Mouse (Mus musculus): ENCODE measurements around the gene Crtc1. TPM values are rescaled to one million over a fixed set of nuclear protein-coding genes. Genes with fewer than 3 reads are reported as not detected.

The Crtc1 gene
- total RNA-seq (2023): 21.6 TPM

GRCm38 (mm10) chr8:70439055-70439847, at the start of gene Crtc1:
Crtc1 (minus strand) TSS chr8:70439579.

GRCm38 (mm10) chr8:70486941-70487520, 47.7 kb upstream of the Crtc1 start, which contains the start of gene Tmem59l:
Tmem59l (minus strand) TSS chr8:70487358.

GRCm38 (mm10) chr8:70476333-70477268, 37.2 kb upstream of the Crtc1 start, which contains the start of gene Klhl26:
Klhl26 (minus strand) TSS chr8:70476968.

DNA sequence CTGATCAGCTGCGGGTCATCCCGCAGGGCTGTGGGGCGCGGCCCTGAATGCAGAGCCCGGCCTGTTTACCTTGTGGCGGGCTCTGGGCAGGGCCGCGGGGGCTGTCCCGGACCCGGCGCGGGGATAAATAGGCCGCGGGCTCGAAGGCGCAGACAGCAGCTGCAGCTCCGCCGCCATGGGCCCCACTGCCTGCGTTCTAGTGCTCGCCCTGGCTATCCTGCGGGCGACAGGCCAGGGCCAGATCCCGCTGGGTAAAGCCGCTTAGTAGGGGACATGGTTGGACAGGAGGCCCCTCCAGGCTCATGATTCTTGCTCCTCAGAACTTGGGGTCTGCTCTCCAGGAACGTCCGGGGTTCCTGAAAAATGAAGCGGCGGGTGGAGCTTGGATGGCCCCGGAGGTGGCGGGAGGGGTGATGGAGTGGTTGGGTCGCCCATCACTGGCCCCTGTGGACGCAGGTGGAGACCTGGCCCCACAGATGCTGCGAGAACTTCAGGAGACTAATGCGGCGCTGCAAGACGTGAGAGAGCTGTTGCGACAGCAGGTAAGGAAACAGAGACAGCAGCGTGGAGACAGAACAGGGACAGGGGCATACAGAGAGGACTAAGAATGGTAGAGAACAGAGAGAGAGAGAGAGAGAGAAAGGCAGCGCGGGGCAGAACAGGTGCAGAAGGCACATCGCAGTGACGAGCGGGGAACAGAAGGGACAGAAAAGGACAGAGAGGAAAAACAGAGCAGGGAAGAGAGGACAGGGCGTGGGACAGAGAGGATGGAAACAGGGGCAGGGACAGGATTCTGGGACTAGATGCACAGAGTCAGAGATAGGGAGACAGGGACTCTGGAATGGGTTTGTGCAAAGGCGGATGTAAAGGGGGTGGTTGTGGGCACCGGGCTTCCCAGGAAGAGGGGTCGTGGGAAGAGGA, 65.7 kb downstream of the Crtc1 start, which contains the start of gene Comp:
Gene Comp (plus strand): TSS at position 162 of the 921 bp plus-strand sequence.

GRCm38 (mm10) chr8:70353194-70353817, 86.1 kb downstream of the Crtc1 start, which contains the start of gene Upf1:
Upf1 (minus strand) TSS chr8:70353278.

Other genes with a start within 250 kb of the Crtc1 start
- gene Slc25a42, start 227.3 kb downstream of the Crtc1 start, total RNA-seq (2023): 11.4 TPM
- gene Sugp2, start 205.4 kb downstream of the Crtc1 start, total RNA-seq (2023): 58.6 TPM
- 11.6 TPM for gene Armc6, start 205.1 kb downstream of the Crtc1 start, total RNA-seq (2023)
- gene Homer3, start 156.8 kb downstream of the Crtc1 start, total RNA-seq (2023): 6.5 TPM
- gene Ddx49, start 137.1 kb downstream of the Crtc1 start, total RNA-seq (2023): 90.0 TPM
- gene Cope, start 137.1 kb downstream of the Crtc1 start, total RNA-seq (2023): 103 TPM
- not detected for gene Cers1, start 123.8 kb downstream of the Crtc1 start, total RNA-seq (2023)
- gene Gdf1, start 109.8 kb downstream of the Crtc1 start, total RNA-seq (2023): not detected
- gene Upf1, start 86.3 kb downstream of the Crtc1 start, total RNA-seq (2023): 79.1 TPM
- 1.2 TPM for gene Comp, start 66.0 kb downstream of the Crtc1 start, total RNA-seq (2023)
- gene Klhl26, start 37.4 kb upstream of the Crtc1 start, total RNA-seq (2023): 7.7 TPM
- gene Tmem59l, start 47.8 kb upstream of the Crtc1 start, total RNA-seq (2023): not detected
- gene Crlf1, start 53.6 kb upstream of the Crtc1 start, total RNA-seq (2023): not detected
- gene Rex1bd, start 67.2 kb upstream of the Crtc1 start, total RNA-seq (2023): 51.6 TPM
- gene Uba52, start 71.2 kb upstream of the Crtc1 start, total RNA-seq (2023): 3,862 TPM
- 240 TPM for gene Fkbp8, start 88.1 kb upstream of the Crtc1 start, total RNA-seq (2023)
- 61.7 TPM for gene Kxd1, start 88.4 kb upstream of the Crtc1 start, total RNA-seq (2023)
- gene Ell, start 99.9 kb upstream of the Crtc1 start, total RNA-seq (2023): 34.7 TPM
- 74.6 TPM for gene Isyna1, start 154.8 kb upstream of the Crtc1 start, total RNA-seq (2023)
- gene Ssbp4, start 169.3 kb upstream of the Crtc1 start, total RNA-seq (2023): 116 TPM
- 1.8 TPM for gene Lrrc25, start 176.6 kb upstream of the Crtc1 start, total RNA-seq (2023)
- 0.89 TPM for gene Gdf15, start 192.9 kb upstream of the Crtc1 start, total RNA-seq (2023)
- gene Pgpep1, start 220.8 kb upstream of the Crtc1 start, total RNA-seq (2023): 2.4 TPM
- gene Lsm4, start 233.7 kb upstream of the Crtc1 start, total RNA-seq (2023): 138 TPM